Mouse (Mus musculus): ENCODE measurements at regions not wholly inside any gene's neighbourhood (a gene's known extent, or its start where the extent isn't known, plus 50 kb on each side); places are given as distances from the start of the nearest gene placed in this dataset.

DNA sequence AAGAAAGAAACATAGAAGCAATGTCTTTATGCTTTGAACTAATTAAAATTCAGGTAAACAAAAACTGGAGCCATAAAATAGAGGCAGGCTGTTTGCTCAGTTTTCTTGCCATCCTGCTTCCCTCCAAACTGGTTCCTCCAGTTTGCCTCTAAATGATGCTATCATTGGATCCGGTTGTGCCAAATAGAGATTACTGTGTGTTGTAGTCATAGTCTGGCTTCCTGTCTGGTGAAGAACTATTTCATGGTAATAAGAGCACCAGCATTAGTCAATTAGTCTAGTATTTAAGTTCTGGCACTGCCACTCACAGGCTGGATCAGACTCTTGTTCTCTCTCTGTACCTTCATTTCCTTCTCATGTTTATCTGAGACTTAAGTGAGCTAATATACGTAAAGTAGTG lies 141.9 kb upstream of the Rasa1 start:
- H3K27ac ChIP-seq (replicated peaks) = no peak overlapping the region
- H3K9ac ChIP-seq = no peak overlapping the region
- H3K4me2 ChIP-seq = no peak overlapping the region
- no peak overlapping the region for H3K4me3 ChIP-seq
- no peaks in the 10 kb centered on the region for H3K27me3 ChIP-seq (replicated peaks)
- ATAC-seq (ENCODE audit: extremely low read depth, insufficient number of reproducible peaks, low FRiP score, low TSS enrichment) = no peak
- no peaks in the 10 kb centered on the region for H3K4me1 ChIP-seq
- WGBS = 77% methylated on average over 2 of the region's 2 CpGs
- H3K9me3 ChIP-seq = no peaks in the 10 kb centered on the region
- H3K36me3 ChIP-seq = no peaks in the 10 kb centered on the region

DNA sequence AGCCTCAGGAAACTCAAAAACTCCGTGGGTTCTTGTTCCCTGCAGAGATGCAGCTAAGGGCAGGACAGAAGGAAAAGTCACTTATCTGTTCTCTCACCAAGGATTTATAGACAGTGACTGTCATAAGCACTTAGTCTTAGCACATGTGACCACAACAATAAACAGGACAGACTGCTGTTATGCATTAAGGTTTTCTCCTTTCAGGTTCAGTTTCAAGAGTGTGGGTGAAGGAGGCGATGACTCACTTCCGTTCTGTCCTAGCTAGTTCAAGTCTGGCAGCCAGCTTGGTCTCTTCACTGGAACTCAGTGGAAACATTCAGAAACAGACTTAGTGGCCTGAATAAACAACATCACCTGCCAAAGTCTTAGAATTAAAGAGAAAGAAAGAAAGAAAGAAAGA lies 141.1 kb upstream of the Rasa1 start:
- Histone ChIP-seq H3K27me3 (replicated peaks) (no peaks in the 10 kb centered on the region), H3K9me3 (no peaks in the 10 kb centered on the region), H3K4me3 (no peak overlapping the region), H3K36me3 (no peaks in the 10 kb centered on the region), H3K4me2 (no peak overlapping the region), H3K9ac (no peak overlapping the region), H3K27ac (replicated peaks) (no peak overlapping the region), H3K4me1 (no peaks in the 10 kb centered on the region)
- ATAC-seq (ENCODE audit: extremely low read depth, insufficient number of reproducible peaks, low FRiP score, low TSS enrichment) = no peak
- 53% methylated on average over 3 of the region's 3 CpGs for WGBS

DNA sequence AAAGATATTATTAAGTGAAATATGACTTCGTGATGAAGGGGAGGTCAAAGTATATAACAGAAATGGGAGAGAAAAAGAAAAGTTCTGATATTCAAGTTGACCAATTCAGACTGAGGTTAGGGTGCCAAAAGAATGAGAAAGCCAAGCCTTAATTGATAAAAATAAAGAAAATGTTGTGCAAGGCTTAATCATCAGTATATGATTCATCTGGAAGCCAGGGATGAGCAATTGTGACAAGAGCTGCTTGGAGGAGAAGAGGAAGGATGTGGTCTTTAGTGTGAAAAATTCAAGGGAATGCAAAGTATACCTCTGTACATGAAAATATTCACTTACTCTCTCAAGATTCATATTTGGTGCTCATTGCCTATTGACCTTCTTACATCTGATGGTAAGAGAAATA lies 129.7 kb upstream of the Rasa1 start:
- no peak overlapping the region for H3K4me2 ChIP-seq
- no peak overlapping the region for H3K4me3 ChIP-seq
- H3K4me1 ChIP-seq = no peaks in the 10 kb centered on the region
- no peak overlapping the region for H3K27ac ChIP-seq (replicated peaks)
- WGBS = 78% methylated on average over 1 of the region's 1 CpGs
- no peak for ATAC-seq (ENCODE audit: extremely low read depth, insufficient number of reproducible peaks, low FRiP score, low TSS enrichment)
- H3K27me3 ChIP-seq (replicated peaks) = no peaks in the 10 kb centered on the region
- no peak overlapping the region for H3K9ac ChIP-seq
- no peaks in the 10 kb centered on the region for H3K36me3 ChIP-seq
- no peaks in the 10 kb centered on the region for H3K9me3 ChIP-seq

DNA sequence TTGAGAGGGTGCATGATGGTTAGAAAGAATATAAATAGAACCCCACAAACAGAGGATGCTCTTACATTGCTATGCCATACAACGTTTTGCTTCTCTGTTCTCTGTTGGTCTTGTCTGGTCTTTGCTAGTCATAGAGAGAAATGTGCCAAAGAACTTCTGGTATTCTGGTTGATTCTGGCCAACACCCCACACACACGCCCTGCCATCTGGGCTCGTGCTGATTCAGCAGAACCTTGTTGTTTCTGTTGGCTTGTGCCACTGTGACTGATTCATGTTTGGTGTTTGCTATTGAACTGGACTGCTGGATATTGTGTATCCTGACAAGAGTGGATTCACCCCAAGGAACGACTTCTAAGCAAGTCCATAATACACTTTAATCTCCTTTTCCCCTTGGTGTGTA lies 126.0 kb upstream of the Rasa1 start:
- WGBS = 77% methylated on average over 4 of the region's 4 CpGs

DNA sequence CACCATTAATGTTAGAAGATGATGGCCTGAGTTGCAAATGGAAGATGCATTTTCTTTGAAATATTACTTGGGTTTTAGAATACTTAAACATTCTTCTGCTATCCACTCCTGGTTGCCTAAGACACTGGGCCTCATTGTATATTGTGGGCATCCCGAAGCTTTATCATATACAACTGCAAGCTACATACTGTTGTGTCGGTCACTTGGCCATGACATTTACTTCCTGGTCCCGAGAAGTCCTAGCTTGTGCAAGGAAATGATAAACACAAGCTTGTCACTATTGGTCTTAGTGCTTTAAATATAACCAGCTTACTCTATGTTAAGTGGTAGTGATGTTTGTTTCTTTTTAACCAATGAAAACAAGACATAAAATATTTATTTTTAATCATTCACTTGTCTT lies 122.4 kb upstream of the Rasa1 start:
- no peak for ATAC-seq (ENCODE audit: extremely low read depth, insufficient number of reproducible peaks, low FRiP score, low TSS enrichment)
- Histone ChIP-seq H3K4me3 (no peak overlapping the region), H3K4me2 (no peak overlapping the region), H3K4me1 (no peaks in the 10 kb centered on the region), H3K9me3 (no peaks in the 10 kb centered on the region), H3K36me3 (no peaks in the 10 kb centered on the region), H3K27me3 (replicated peaks) (no peaks in the 10 kb centered on the region), H3K27ac (replicated peaks) (no peak overlapping the region), H3K9ac (no peak overlapping the region)
- 58% methylated on average over 3 of the region's 3 CpGs for WGBS

More for the DNA sequence above, 126.0 kb upstream of the Rasa1 start:
- no peak for ATAC-seq (ENCODE audit: extremely low read depth, insufficient number of reproducible peaks, low FRiP score, low TSS enrichment)
- Histone ChIP-seq H3K9me3 (no peaks in the 10 kb centered on the region), H3K4me1 (no peaks in the 10 kb centered on the region), H3K4me3 (no peak overlapping the region), H3K27ac (replicated peaks) (no peak overlapping the region), H3K36me3 (no peaks in the 10 kb centered on the region), H3K4me2 (no peak overlapping the region), H3K27me3 (replicated peaks) (no peaks in the 10 kb centered on the region), H3K9ac (no peak overlapping the region)

GRCm38 (mm10) chr13:85398834-85399233 lies 109.9 kb upstream of the Rasa1 start:
- Histone ChIP-seq H3K27ac (replicated peaks) (no peak overlapping the region), H3K36me3 (no peaks in the 10 kb centered on the region), H3K4me1 (no peaks in the 10 kb centered on the region), H3K4me3 (no peak overlapping the region), H3K27me3 (replicated peaks) (no peaks in the 10 kb centered on the region), H3K9ac (no peak overlapping the region), H3K9me3 (no peaks in the 10 kb centered on the region), H3K4me2 (no peak overlapping the region)
- 51% methylated on average over 5 of the region's 5 CpGs for WGBS
- ATAC-seq (ENCODE audit: extremely low read depth, insufficient number of reproducible peaks, low FRiP score, low TSS enrichment) = no peak

DNA sequence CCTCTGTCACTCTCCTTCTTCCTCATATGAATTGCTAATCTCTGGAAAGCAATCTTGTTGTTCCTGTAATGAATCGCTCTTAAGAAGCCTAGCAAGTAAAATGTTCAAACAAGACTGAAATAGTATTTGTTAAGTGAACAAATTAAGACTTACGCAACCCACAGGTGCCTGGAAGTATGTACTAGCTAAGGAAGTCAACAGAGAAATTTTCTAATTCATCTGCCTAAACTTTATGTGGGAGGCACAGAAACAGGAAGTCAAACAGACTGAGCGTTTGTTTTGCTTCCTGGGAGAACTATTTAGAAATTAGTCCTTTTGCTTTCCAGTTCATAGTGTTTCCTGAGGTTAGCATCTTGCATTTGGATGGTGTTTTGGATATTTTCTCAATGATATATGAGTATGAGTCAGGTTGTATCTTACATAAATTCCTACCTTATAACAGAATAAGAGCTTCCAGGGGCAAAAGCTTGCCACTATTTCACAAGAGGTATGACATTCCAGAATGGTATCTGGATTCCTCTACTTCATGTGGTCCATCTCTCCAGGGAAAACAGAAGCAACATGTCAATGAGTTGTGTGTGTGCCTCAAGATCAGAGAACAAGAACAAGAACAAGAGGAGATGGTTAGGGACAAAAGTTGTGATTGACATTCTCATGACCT lies 87.5 kb upstream of the Rasa1 start:
- H3K4me1 ChIP-seq = no peaks in the 10 kb centered on the region
- no peak overlapping the region for H3K9ac ChIP-seq
- WGBS = 68% methylated on average over 3 of the region's 3 CpGs
- H3K27ac ChIP-seq (replicated peaks) = no peak overlapping the region
- no peak overlapping the region for H3K4me3 ChIP-seq
- no peaks in the 10 kb centered on the region for H3K27me3 ChIP-seq (replicated peaks)
- no peaks in the 10 kb centered on the region for H3K36me3 ChIP-seq
- H3K4me2 ChIP-seq = no peak overlapping the region
- no peak for ATAC-seq (ENCODE audit: extremely low read depth, insufficient number of reproducible peaks, low FRiP score, low TSS enrichment)
- no peaks in the 10 kb centered on the region for H3K9me3 ChIP-seq

- Histone ChIP-seq H3K27ac (replicated peaks) (no peak overlapping the region), H3K9ac (no peak overlapping the region), H3K36me3 (no peaks in the 10 kb centered on the region), H3K4me2 (no peak overlapping the region), H3K27me3 (replicated peaks) (no peaks in the 10 kb centered on the region), H3K9me3 (no peaks in the 10 kb centered on the region), H3K4me1 (peaks cover 6% of the 10 kb centered on the region; the same call in 1 of the 2 replicates), H3K4me3 (no peak overlapping the region)
- 65% methylated on average over 2 of the region's 2 CpGs for whole genome bisulfite sequencing
- no peak for ATAC-seq (ENCODE audit: extremely low read depth, insufficient number of reproducible peaks, low FRiP score, low TSS enrichment)
Measured at GRCm38 (mm10) chr13:85359621-85360020, 70.7 kb upstream of the Rasa1 start.

- Histone ChIP-seq H3K4me2 (no peak overlapping the region), H3K36me3 (no peaks in the 10 kb centered on the region), H3K27ac (replicated peaks) (no peak overlapping the region), H3K4me1 (peaks cover 6% of the 10 kb centered on the region; the same call in 1 of the 2 replicates), H3K4me3 (no peak overlapping the region), H3K27me3 (replicated peaks) (no peaks in the 10 kb centered on the region), H3K9me3 (no peaks in the 10 kb centered on the region), H3K9ac (no peak overlapping the region)
- WGBS = 61% methylated on average over 6 of the region's 6 CpGs
- no peak for ATAC-seq (ENCODE audit: extremely low read depth, insufficient number of reproducible peaks, low FRiP score, low TSS enrichment)
Measured at GRCm38 (mm10) chr13:85359143-85359542, 70.2 kb upstream of the Rasa1 start.

DNA sequence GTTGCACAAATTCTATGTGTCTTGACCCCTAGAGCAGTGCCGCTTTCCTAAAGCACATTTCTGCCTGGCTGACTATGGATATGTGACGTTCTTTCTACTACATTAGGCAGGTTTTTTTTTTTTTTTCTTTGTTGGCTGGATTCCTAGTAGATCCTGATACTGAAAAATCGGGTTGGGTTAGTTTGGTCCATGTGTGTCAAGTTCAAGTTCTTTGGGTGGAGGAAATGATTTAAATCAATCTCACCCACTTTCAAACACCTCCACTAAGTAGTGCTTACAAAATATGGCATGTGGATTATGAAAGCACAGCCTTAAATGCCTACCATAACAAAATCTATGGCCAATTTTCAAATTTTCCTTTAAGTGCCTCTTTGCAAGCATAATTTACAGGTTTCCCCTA lies 63.1 kb upstream of the Rasa1 start:
- 62% methylated on average over 3 of the region's 3 CpGs for WGBS
- Histone ChIP-seq H3K4me2 (no peak overlapping the region), H3K9ac (no peak overlapping the region)

More for the DNA sequence above, 63.1 kb upstream of the Rasa1 start:
- H3K27me3 ChIP-seq (replicated peaks) = no peaks in the 10 kb centered on the region
- no peaks in the 10 kb centered on the region for H3K9me3 ChIP-seq
- no peak overlapping the region for H3K27ac ChIP-seq (replicated peaks)
- H3K36me3 ChIP-seq = no peaks in the 10 kb centered on the region
- no peaks in the 10 kb centered on the region for H3K4me1 ChIP-seq
- ATAC-seq (ENCODE audit: extremely low read depth, insufficient number of reproducible peaks, low FRiP score, low TSS enrichment) = no peak
- no peak overlapping the region for H3K4me3 ChIP-seq
